Mouse (Mus musculus): ENCODE measurements at regions not wholly inside any gene's neighbourhood (a gene's known extent, or its start where the extent isn't known, plus 50 kb on each side); places are given as distances from the start of the nearest gene placed in this dataset.

DNA sequence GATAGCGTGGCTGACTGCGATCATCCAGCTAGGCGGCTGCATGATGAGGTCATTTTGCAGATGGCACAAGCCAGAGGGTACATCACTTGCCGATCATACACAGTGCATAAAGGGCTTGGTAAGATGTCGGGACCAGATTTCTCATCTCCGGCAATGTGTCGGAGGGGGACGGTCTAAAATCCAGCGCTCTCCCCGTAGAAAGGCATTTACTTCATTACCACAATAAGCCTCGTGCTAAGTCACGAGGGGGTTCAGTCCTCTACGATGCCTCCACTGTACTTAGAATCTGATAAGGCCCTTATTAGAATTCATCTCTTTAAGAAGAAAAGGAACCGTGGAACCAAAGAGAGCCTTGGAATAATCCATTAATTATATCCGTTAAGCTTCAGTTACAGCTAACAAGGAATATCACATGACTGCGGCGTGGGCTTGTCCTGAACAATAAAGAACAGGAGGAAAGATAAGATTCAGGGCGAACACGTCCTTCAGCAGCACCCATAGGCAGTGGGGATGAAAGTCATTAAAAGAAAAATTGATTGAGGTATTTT, 52.3 kb upstream of the Atrnl1 start:
- Histone ChIP-seq H3K4me3 (ENCODE audit: low read depth, low read length) (no peak overlapping the region), H3K9me3 (replicated peaks; ENCODE audit: control insufficient read depth, insufficient read depth, low read length, poor library complexity, severe bottlenecking) (no peaks in the 10 kb centered on the region), H3K36me3 (ENCODE audit: control insufficient read depth, insufficient read depth, low read length, poor library complexity, severe bottlenecking) (no peaks in the 10 kb centered on the region), H3K9ac (ENCODE audit: low read depth, poor library complexity, severe bottlenecking) (no peak overlapping the region), H3K27ac (ENCODE audit: insufficient read depth, low read length) (no peak overlapping the region), H3K27me3 (ENCODE audit: control insufficient read depth, insufficient read depth, low read length, poor library complexity, severe bottlenecking) (no peaks in the 10 kb centered on the region), H3K4me1 (ENCODE audit: control insufficient read depth, insufficient read depth, low read length) (peaks cover 3% of the 10 kb centered on the region)
- TF ChIP-seq EP300 (IDR thresholded peaks at IDR 0.05; ENCODE audit: insufficient read depth, low read depth, low read length) (no peak), POLR2A (IDR thresholded peaks at IDR 0.05; ENCODE audit: insufficient read depth, low read length) (no peak)

DNA sequence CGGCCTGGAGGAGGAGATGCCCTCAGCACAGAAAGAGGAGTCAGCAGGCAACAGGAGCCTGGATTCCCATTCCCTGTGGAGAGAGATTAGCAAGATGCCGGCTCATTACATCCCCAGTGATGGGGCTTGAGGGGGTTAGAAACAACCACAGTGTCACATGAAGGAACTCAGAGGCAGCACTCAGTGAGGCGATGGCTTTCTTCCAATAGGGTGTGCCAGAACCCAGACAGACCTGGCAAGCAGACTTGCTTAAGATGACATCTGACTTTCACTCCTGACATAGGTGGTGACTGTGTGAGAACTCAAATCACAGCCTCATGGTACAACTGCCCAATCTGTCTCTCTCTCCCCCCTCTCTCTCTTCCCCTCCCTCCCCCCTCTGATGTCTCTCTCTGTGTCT, 50.1 kb upstream of the Atrnl1 start:
- TF ChIP-seq POLR2A (IDR thresholded peaks at IDR 0.05; ENCODE audit: insufficient read depth, low read length) (no peak), CTCF (IDR thresholded peaks at IDR 0.05; ENCODE audit: low read depth, low read length) (no peak), EP300 (IDR thresholded peaks at IDR 0.05; ENCODE audit: insufficient read depth, low read depth, low read length) (no peak)
- no peak overlapping the region for H3K27ac ChIP-seq (ENCODE audit: insufficient read depth, low read length)
- H3K4me3 ChIP-seq (ENCODE audit: low read depth, low read length) = no peak overlapping the region
- H3K36me3 ChIP-seq (ENCODE audit: control insufficient read depth, insufficient read depth, low read length, poor library complexity, severe bottlenecking) = no peaks in the 10 kb centered on the region
- H3K9ac ChIP-seq (ENCODE audit: low read depth, poor library complexity, severe bottlenecking) = no peak overlapping the region
- no peaks in the 10 kb centered on the region for H3K27me3 ChIP-seq (ENCODE audit: control insufficient read depth, insufficient read depth, low read length, poor library complexity, severe bottlenecking)
- peaks cover 3% of the 10 kb centered on the region for H3K4me1 ChIP-seq (ENCODE audit: control insufficient read depth, insufficient read depth, low read length)
- H3K9me3 ChIP-seq (replicated peaks; ENCODE audit: control insufficient read depth, insufficient read depth, low read length, poor library complexity, severe bottlenecking) = no peaks in the 10 kb centered on the region; the same call in 1 of the 2 replicates

Measured in ES-Bruce4 (cell line).